Mouse (Mus musculus) R1 (cell line): ENCODE measurements around the gene Pacsin2.

ENCODE experiments used
- DNase-seq: peaks from one replicate; pipeline ENCODE4 v3.0.0-alpha.2; 2018; ENCODE audit warnings: low read depth, low spot score

The Pacsin2 gene

GRCm38 (mm10) chr15:83464083-83464904 is at the start of gene Pacsin2:
TSS of gene Pacsin2 (minus strand) at chr15:83464606.
- peak; percentile 99 for DNase-seq

DNA sequence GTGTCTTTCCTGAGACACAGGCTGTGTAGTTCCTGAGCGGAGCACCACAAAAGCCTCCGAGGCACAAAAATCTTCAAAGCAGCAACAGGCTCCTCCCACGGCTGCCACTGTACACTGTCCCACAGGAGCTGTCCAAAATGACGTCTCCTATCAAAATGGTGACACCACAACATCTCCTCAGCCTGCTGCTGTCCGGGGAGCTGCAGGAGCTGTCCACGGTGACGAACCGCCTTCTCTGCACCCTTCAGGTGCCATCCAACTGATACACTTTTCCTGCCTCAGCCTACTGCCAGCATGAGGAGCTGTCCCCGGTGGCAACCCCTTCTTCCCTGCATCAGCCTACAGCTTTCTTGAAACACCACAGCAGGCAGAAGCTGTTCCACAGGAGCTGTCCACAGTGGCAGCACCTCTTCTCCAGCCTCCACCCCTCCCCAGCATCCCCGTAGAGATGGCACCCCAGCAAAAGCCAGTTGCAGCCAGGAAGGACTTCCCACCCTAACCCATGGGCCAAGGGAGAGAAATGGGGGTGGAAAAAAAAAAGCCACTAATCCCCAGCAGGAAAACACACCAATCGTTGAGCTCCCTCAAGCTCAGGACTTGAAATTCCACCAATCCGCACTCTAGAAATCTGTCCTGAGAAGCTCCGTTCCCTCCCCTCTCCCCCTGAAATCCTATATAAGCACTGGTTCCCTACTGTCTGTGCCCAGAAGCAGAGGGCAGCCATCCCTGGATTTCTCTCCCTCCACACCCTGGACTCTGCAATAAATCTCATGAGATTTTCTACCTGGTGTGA is 48.3 kb upstream of the Pacsin2 start:
- DNase-seq: peak; percentile 72

- DNase-seq: peak; percentile 95
Observed at GRCm38 (mm10) chr15:83510805-83511405, 46.5 kb upstream of the Pacsin2 start, which contains the start of gene Ttll1. TSS of gene Ttll1 (minus strand) at chr15:83510893.

- DNase-seq: peak; percentile 57
Observed at GRCm38 (mm10) chr15:83509950-83510804, 45.8 kb upstream of the Pacsin2 start.

DNA sequence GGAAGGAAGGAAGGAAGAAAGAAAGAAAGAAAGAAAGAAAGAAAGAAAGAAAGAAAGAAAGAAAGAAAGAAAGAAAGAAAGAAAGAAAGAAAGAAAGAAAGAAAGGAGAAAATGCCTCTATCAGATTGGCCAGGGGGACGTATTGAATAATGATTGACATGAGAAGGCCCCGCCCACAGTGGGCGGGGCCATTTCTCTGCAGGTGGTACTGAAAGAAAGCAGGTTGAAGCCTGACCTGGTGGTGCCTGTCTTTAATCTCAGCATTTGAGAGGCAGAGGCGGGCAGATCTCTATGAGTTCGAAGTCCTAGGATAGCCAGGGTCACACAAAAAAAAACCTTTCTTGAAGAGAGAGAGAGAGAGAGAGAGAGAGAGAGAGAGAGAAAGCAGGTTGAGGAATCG is 37.1 kb upstream of the Pacsin2 start:
- peak; percentile 84 for DNase-seq

- DNase-seq: peak; percentile 80
Observed at GRCm38 (mm10) chr15:83500352-83500751, 35.9 kb upstream of the Pacsin2 start.

- no peak for DNase-seq
Observed at GRCm38 (mm10) chr15:83499211-83499755, 34.9 kb upstream of the Pacsin2 start.

- peak; percentile 67 for DNase-seq
Observed at GRCm38 (mm10) chr15:83497299-83497698, 32.9 kb upstream of the Pacsin2 start.

DNA sequence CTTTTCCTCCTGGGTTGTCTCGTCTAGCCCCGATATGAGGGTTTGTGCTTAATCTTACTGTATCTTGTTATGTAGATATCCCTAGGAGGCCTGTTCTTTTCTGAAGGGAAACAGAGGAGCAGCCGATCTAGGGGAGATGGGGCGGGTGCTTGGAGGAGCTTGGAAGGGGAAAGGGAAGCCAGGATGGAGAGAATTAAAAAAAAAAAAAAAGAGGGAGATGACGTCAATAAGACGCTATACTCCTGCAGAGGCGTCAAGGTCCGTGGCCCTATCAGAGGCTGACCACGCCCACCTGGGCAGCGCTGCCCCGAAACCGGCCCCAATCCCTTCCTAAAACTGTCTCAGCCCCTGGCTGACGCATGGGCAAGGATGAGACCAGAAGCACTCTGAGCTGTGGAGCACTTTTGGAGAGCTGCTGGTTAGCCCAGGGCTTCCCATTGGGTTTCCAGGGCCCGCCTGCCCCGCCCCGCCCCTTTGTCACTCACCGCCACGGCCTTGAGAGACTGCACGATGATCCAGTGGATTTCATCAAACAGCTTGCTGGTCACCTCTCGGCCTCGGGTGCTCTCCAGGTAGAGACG is 31.5 kb upstream of the Pacsin2 start:
- peak; percentile 68 for DNase-seq

- no peak for DNase-seq
Observed at GRCm38 (mm10) chr15:83495195-83495594, 30.8 kb upstream of the Pacsin2 start.

- DNase-seq: no peak
Observed at GRCm38 (mm10) chr15:83494572-83494920, 30.1 kb upstream of the Pacsin2 start.

DNA sequence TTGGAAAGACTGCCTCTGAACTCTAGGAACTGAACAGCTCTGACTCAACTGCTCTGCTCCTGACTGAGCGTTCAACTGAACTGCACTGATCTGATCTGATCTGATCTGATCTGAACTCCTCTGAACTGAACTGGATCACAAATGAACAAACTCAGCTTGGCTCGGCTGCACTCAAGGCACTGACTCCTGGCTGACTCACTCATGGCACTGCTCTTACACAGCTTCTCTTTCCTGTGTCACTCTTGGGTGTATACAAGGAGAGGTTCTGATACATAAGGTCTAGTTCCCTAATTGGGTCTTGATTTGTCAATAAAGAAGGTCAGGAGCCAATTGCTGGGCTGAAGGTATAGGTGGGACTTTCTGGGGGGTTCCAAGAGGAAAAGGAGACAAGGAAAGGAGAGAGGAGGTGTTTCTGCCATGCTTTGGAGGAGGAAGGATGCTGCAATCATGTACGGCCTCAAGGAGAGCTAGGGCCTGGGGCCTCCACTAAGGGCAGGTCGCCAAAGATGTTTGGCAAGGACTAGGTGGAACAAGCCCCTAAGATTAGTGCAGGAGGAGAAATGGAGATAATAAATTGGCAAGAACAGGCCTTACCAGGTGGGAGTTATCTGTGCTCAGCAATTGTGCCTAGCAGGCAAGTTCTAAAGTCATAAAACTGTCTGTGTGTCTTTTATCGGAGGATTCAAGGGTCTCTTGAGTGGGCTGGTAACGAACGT is 29.6 kb upstream of the Pacsin2 start:
- DNase-seq: no peak

DNA sequence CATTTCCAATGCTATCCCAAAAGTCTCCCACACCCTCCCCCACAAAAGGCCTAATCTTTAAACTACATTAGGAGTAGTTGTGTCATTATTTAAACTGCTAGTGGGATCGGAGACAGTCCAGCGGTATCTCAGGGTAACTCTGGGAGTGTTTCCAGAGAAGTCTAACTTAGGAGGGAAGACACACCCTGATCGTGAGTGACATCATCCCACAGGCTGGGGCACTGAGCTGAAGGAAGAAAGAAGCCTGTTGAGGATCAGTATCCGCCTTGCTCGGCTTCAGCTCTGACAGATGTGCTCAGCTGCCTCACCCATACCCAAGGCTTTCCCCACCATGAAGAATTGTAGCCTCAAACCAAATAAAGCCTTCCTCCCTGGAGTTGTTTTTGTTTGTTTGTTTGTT is 27.5 kb upstream of the Pacsin2 start:
- DNase-seq: no peak

DNA sequence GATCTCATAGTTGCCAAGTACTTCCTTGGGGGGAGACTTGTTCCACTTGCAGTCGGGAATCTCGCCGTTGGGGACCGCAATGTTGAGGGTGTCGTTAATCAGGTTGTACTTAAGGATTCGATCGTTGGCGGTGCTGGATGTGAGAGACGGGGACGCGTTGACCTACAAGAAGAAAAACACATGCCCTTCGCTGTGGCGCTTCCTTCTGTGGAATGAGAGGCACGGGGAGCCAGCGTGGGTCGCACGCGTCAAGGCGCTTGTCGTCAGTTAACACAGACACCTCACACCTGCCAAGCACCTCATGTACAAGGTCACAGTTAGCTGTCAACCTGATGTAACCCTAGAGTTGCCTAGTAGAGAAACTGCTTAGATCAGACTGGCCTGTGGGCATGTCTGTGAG is 25.1 kb upstream of the Pacsin2 start:
- DNase-seq: no peak

GRCm38 (mm10) chr15:83487477-83488115 is 23.2 kb upstream of the Pacsin2 start:
- DNase-seq: no peak

- DNase-seq: peak; percentile 53
Observed at GRCm38 (mm10) chr15:83484311-83484710, 19.9 kb upstream of the Pacsin2 start.

DNA sequence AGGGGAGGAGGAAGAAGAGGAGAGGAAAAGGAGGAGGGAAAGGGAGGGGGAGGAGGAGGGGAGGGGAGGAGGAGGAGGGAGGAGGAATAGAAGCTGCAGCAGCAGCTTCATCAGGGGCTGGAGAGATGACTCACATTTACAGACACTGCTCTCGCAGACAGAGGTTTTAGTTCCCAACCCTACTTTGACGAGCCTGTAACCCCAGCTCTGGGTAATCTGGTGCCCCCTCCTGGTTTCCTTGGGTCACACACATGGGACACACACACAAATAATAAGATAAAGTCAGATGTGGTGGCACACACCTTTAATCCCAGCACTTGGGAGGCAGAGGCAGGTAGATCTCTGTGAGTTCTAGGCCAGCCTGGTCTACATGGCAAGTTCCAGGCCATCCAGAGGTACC is 19.1 kb upstream of the Pacsin2 start:
- peak; percentile 83 for DNase-seq

DNA sequence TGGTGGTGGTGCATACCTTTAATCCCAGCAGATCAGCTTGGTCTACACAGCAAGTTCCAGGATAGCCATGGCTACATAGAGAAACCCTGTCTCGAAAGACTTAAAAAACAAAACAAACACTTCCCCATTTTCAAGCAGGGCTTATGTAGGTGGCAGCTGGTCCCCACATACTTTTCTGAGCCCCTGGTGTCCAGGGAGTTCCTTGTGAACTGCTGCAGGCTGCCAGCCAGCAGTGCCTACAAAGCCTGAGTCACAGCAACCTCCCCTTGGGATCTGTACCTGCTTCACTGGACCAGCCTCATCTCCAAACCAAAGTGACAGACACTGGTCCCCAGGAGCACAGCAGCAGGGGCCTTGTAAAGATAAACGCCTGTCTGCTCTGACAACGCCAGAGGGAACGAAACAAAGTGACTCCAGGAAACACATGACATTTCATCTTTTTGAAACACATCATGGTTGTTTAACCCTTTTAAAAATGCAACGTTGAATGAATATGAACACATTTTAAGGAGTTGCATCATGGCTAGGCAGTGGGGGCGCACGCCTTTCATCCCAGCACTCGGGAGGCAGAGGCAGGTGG is 18.3 kb upstream of the Pacsin2 start:
- no peak for DNase-seq

DNA sequence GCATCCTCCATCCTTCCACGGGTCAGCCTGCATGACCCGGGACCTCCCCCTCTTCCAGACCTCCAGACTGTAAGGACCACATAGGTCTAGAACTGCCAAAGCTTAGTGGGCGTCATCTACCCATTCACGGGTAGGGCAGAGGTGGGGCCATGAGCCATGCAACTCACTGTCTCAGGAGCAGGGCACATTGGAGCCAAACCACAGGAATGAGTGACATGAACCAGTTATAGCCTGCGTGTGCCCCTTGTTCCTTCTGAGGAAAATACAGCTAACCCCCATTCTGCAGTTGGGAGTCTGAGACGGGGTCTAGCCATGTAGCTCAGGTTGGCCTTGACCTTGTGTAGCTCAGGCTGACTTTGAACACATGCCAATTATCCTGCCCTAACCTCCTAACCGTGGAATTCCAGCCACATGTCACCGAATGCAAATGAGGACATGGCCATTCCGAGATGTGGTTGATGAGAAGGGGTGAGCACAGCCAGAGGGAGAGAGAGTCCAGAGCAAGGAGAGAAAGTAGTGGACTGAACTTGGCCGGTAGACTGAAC is 16.9 kb upstream of the Pacsin2 start:
- no peak for DNase-seq
